Mouse (Mus musculus): Measurements from ENCODE around the gene Rarg. TPM values are rescaled to one million over a fixed set of nuclear protein-coding genes. Genes with fewer than 3 reads are reported as not detected.
A peak's percentile ranks its signal among the peaks of the same experiment; 100 is the strongest.

Gene Rarg
- total RNA-seq, 1 experiment = 115 TPM

DNA sequence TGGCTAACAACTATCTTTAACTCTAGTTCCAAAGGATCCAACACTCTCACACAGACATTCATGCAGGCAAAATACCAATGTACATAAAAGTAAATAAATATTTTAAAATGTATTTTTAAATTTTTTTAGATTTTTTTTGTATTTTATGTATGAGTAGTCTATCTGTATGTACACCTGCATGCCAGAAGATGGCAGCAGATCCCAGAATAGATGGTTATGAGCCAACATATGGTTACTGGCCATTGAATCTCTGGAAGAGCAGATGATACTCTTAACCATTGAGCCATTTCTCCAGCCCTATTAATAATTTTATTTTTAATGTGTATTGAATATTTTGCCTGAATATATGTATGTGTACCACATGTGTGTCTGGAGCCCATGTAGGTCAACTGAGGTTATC, 30.1 kb upstream of the Rarg start:
- DNase-seq (ENCODE audit: low read depth, low spot score) = no peak
- Histone ChIP-seq H3K9ac (ENCODE audit: insufficient read depth, low read depth, low read length, poor library complexity, severe bottlenecking) (no peak overlapping the region), H3K27ac (ENCODE audit: insufficient read depth, low read depth, low read length, poor library complexity, severe bottlenecking) (no peak overlapping the region), H3K4me1 (ENCODE audit: control insufficient read depth in 2 of 2, insufficient read depth in 2 of 2, low read length in 2 of 2, poor library complexity in 1 of 2) (peaks cover 4 to 7% of the 10 kb centered on the region in 2 experiments; a peak in 2 of 4 replicates), H3K4me3 (ENCODE audit: insufficient read depth in 1 of 2, low read depth in 1 of 2, low read length in 2 of 2, poor library complexity in 1 of 2, severe bottlenecking in 1 of 2) (no peak overlapping the region), H3K36me3 (ENCODE audit: control insufficient read depth, insufficient read depth, low read length, poor library complexity, severe bottlenecking) (no peaks in the 10 kb centered on the region; the same call in 1 of the 2 replicates), H3K9me3 (ENCODE audit: control insufficient read depth, insufficient read depth, low read depth, low read length) (no peaks in the 10 kb centered on the region)
- TF ChIP-seq HCFC1 (IDR thresholded peaks at IDR 0.05; ENCODE audit: borderline replicate concordance, insufficient read depth, low read length) (no peak), ZC3H11A (IDR thresholded peaks at IDR 0.05; ENCODE audit: borderline replicate concordance, low read depth, low read length) (no peak), CHD2 (IDR thresholded peaks at IDR 0.05; ENCODE audit: low read depth, low read length) (no peak), MAFK (IDR thresholded peaks at IDR 0.05; ENCODE audit: insufficient read depth, low read depth, low read length) (no peak)
- in situ Hi-C loops (cut with MboI; ENCODE audit: low sequenced_read_pairs in 2 of 2, unreplicated experiment in 2 of 2) = no loop called here

DNA sequence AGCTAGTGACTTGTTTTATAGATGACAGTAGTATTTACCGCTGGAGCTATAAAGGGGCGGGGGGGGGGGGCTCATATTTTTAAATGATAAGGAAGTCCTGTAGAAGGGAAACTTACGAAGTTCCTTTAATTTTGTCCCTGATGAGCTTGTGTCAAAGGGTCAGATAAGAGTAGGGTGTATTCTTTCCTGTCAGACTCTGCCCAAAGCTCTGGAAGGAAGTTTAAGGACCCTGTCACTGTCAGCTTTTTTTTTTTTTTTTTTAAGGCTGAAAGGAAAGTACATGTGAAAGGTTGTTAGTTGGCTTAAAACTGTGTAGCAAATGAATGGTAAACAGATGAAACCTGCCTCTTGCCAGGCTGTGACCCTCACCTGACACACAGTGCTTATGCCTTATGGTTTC, 26.3 kb upstream of the Rarg start:
- no peaks in the 10 kb centered on the region for H3K9me3 ChIP-seq (ENCODE audit: control insufficient read depth, insufficient read depth, low read depth, low read length)
- DNase-seq (ENCODE audit: low read depth, low spot score) = no peak
- no peak overlapping the region for H3K4me3 ChIP-seq (ENCODE audit: insufficient read depth in 1 of 2, low read depth in 1 of 2, low read length in 2 of 2, poor library complexity in 1 of 2, severe bottlenecking in 1 of 2)
- H3K27ac ChIP-seq (ENCODE audit: insufficient read depth, low read depth, low read length, poor library complexity, severe bottlenecking) = no peak overlapping the region
- in situ Hi-C loops (cut with MboI; ENCODE audit: low sequenced_read_pairs in 2 of 2, unreplicated experiment in 2 of 2) = no loop called here
- peaks cover 20% of the 10 kb centered on the region for H3K36me3 ChIP-seq (ENCODE audit: control insufficient read depth, insufficient read depth, low read length, poor library complexity, severe bottlenecking)
- TF ChIP-seq ZC3H11A (IDR thresholded peaks at IDR 0.05; ENCODE audit: borderline replicate concordance, low read depth, low read length) (no peak), CHD2 (IDR thresholded peaks at IDR 0.05; ENCODE audit: low read depth, low read length) (no peak)
- H3K9ac ChIP-seq (ENCODE audit: insufficient read depth, low read depth, low read length, poor library complexity, severe bottlenecking) = no peak overlapping the region
- H3K4me1 ChIP-seq (ENCODE audit: control insufficient read depth in 2 of 2, insufficient read depth in 2 of 2, low read length in 2 of 2, poor library complexity in 1 of 2) = peaks cover 8 to 21% of the 10 kb centered on the region in 2 experiments; a peak in 3 of 4 replicates

DNA sequence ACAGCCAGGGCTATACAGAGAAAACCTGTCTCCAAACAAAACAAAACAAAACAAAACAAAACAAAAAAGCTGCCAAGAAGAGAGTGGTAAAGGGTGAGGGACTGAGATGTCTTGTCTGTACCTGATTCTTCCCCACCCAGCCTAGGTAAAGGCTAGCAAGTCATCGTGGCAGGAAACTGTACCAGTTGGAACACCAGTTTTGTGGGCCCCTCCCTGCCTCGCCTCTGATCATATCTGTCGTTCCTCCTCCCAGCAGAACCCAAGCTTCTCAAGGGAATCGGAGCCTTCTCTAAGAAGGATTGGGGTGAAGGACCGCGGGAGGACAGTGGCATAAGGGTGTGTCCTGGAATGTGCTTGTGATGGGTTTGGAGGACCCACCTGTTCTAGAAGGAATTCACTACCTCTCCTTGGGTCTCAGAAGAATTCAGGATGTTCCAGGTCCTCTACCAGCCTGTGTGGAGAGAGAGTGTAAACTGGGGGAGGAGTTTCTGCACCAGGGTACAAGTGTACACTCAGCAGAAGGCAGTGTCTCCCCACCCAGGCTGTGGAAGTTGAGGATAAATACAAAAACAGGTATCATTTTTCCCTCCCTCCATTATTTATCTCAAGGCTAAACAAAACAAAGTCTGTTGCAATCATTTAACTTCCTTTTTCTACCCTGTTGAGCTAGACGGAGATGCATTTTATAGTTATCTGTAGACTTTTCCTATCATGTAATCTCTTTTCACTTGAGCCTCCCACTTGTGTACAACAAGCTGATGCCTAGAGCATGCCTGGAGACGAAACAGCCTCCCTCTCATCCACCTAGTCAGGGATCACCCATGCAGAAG, 25.4 kb upstream of the Rarg start:
- in situ Hi-C loops (cut with MboI; ENCODE audit: low sequenced_read_pairs in 2 of 2, unreplicated experiment in 2 of 2) = no loop called here
- DNase-seq (ENCODE audit: low read depth, low spot score) = no peak
- no peak for TF ChIP-seq MAFK (IDR thresholded peaks at IDR 0.05; ENCODE audit: insufficient read depth, low read depth, low read length)
- TF ChIP-seq ZNF384 (IDR thresholded peaks at IDR 0.05; ENCODE audit: low read depth, low read length) = no peak
- no peak for TF ChIP-seq CHD2 (IDR thresholded peaks at IDR 0.05; ENCODE audit: low read depth, low read length)
- no peak for TF ChIP-seq ZC3H11A (IDR thresholded peaks at IDR 0.05; ENCODE audit: borderline replicate concordance, low read depth, low read length)
- TF ChIP-seq HCFC1 (IDR thresholded peaks at IDR 0.05; ENCODE audit: borderline replicate concordance, insufficient read depth, low read length) = no peak
- H3K36me3 ChIP-seq (ENCODE audit: control insufficient read depth, insufficient read depth, low read length, poor library complexity, severe bottlenecking) = peaks cover 20% of the 10 kb centered on the region
- H3K9me3 ChIP-seq (ENCODE audit: control insufficient read depth, insufficient read depth, low read depth, low read length) = no peaks in the 10 kb centered on the region
- peaks cover 8 to 21% of the 10 kb centered on the region in 2 experiments; a peak in 3 of 4 replicates for H3K4me1 ChIP-seq (ENCODE audit: control insufficient read depth in 2 of 2, insufficient read depth in 2 of 2, low read length in 2 of 2, poor library complexity in 1 of 2)
- no peak overlapping the region for H3K4me3 ChIP-seq (ENCODE audit: insufficient read depth in 1 of 2, low read depth in 1 of 2, low read length in 2 of 2, poor library complexity in 1 of 2, severe bottlenecking in 1 of 2)
- 0 out of 2 replicates have a peak overlapping the region, but pooled peaks have one; percentile 1 for H3K27ac ChIP-seq (ENCODE audit: insufficient read depth, low read depth, low read length, poor library complexity, severe bottlenecking)
- no peak overlapping the region for H3K9ac ChIP-seq (ENCODE audit: insufficient read depth, low read depth, low read length, poor library complexity, severe bottlenecking)

- Histone ChIP-seq H3K4me3 (ENCODE audit: insufficient read depth in 1 of 2, low read depth in 1 of 2, low read length in 2 of 2, poor library complexity in 1 of 2, severe bottlenecking in 1 of 2) (peak overlapping the region; percentile 97 to 99; a peak in 3 of 4 replicates), H3K36me3 (ENCODE audit: control insufficient read depth, insufficient read depth, low read length, poor library complexity, severe bottlenecking) (peaks cover 20% of the 10 kb centered on the region), H3K4me1 (ENCODE audit: control insufficient read depth in 2 of 2, insufficient read depth in 2 of 2, low read length in 2 of 2, poor library complexity in 1 of 2) (peaks cover 8 to 24% of the 10 kb centered on the region in 2 experiments; a peak in 3 of 4 replicates), H3K27ac (ENCODE audit: insufficient read depth, low read depth, low read length, poor library complexity, severe bottlenecking) (no peak overlapping the region), H3K9ac (ENCODE audit: insufficient read depth, low read depth, low read length, poor library complexity, severe bottlenecking) (peak overlapping the region; percentile 99), H3K9me3 (ENCODE audit: control insufficient read depth, insufficient read depth, low read depth, low read length) (no peaks in the 10 kb centered on the region)
- TF ChIP-seq CHD2 (IDR thresholded peaks at IDR 0.05; ENCODE audit: low read depth, low read length) (no peak), ZNF384 (IDR thresholded peaks at IDR 0.05; ENCODE audit: low read depth, low read length) (no peak), MAFK (IDR thresholded peaks at IDR 0.05; ENCODE audit: insufficient read depth, low read depth, low read length) (no peak), HCFC1 (IDR thresholded peaks at IDR 0.05; ENCODE audit: borderline replicate concordance, insufficient read depth, low read length) (no peak), ZC3H11A (IDR thresholded peaks at IDR 0.05; ENCODE audit: borderline replicate concordance, low read depth, low read length) (no peak)
- DNase-seq (ENCODE audit: low read depth, low spot score) = no peak
- in situ Hi-C loops (cut with MboI; ENCODE audit: low sequenced_read_pairs in 2 of 2, unreplicated experiment in 2 of 2) = no loop called here
Measured at GRCm38 (mm10) chr15:102280623-102281022, 23.3 kb upstream of the Rarg start.

Data from ES-E14 (cell line).